Mouse (Mus musculus) cerebellum, postnatal 25 days (tissue): Measurements from ENCODE around the gene Atmin.

Experiments
- DNase-seq, 2 experiments: peaks; one replicate each; pipeline ENCODE4 v3.0.0; 2021; ENCODE audit warnings: mixed read lengths in 2 of 2

The Atmin gene

DNA sequence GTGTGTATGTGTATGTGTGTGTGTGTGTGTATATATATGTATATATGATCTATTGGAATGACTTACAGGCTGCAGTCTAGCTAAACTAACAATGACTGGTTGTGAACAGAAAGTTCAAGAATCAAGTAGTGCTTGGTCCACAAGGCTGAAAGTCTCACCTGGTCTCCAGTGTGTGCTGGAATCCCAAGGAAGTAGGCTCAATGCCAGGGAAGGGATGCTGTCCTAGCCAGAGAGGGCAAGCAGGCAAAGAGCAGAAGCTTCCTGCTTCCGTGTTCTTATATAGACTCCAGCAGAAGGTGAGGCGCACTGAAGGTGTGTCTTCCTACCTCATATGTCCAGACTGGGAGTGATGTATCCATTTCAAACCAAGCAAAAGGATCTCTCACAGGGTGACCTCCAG is 8.6 kb downstream of the Atmin start:
- no peak for DNase-seq

DNA sequence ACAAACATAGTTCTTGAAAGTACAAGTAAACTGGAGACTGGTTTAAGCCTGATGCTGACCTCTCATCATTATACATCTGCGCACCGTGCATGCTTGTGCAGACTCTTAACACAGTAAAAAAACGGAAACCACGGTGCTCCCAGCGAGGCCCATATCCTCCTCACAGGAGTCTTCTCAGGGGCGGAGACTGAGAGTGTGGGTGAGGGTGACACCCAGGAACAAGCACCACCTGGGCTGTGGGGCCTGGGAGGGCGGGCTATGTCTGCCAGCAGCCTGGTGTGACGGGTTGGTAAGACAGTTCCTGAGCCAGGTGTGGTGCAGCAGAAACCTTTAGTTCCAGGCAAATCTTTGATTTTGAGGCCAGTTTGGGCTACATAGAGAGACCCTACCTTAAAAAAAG is 9.2 kb downstream of the Atmin start:
- DNase-seq = no peak

GRCm38 (mm10) chr8:116954415-116954814 is 11.2 kb downstream of the Atmin start:
- DNase-seq = no peak

DNA sequence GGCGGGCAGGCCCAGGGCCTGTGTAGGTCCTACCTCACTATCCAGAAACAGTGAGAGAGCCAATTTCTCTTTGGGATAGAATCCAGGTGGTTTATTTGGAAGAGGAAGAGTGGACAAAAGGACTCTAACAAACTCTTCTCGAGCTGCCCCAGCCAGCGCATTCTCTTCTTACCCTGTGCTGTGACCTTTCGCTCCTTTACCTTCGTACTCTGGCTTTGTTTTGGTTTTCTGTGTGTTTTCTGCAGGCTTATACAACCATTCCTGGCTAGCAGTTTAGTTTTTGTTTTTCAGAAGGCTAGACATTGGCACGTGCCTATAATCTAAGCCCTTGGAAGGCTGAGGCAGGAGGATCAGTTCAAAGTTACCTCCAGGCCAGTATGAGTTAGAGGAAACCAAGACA is 26.3 kb downstream of the Atmin start:
- DNase-seq = no peak

- no peak for DNase-seq
Observed at GRCm38 (mm10) chr8:116975066-116975465, 31.9 kb downstream of the Atmin start.

- DNase-seq = no peak
Observed at GRCm38 (mm10) chr8:116975606-116976005, 32.4 kb downstream of the Atmin start.

GRCm38 (mm10) chr8:116978052-116978451 is 34.9 kb downstream of the Atmin start:
- no peak for DNase-seq

GRCm38 (mm10) chr8:116978631-116979256 is 35.6 kb downstream of the Atmin start, which contains the start of gene 1700030J22Rik:
TSS of gene 1700030J22Rik (minus strand) at chr8:116978959.
- DNase-seq = peak; percentile 98 to 99

DNA sequence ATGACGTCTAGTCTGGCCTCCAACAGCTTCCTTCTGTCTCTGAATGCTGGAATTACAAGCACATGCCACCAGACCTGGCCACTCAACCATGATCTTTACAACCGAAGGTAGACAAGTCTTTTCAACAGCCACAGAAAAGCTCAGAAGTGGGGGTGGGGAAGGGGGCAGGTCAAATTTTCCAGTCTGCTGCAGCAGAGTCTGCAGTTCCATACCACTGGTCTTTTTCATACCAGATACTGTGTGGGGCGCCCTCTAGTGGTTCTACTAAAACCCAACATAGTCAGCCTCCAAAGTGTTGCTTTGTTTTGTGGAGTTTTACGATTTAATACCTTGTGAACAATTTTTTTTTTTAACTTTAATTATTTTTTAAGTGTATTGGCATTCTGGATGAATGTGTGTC is 36.9 kb downstream of the Atmin start:
- DNase-seq = peak; percentile 44 to 71

GRCm38 (mm10) chr8:116989842-116990241 is 46.6 kb downstream of the Atmin start:
- no peak for DNase-seq

GRCm38 (mm10) chr8:116991241-116991640 is 48.0 kb downstream of the Atmin start:
- no peak for DNase-seq

- peak in 1 of 2 experiments; percentile 17 for DNase-seq
Observed at GRCm38 (mm10) chr8:116992176-116992971, 49.2 kb downstream of the Atmin start.

GRCm38 (mm10) chr8:116993095-116993867 is 50.1 kb downstream of the Atmin start, which contains the start of gene Gcsh:
TSS of gene Gcsh (minus strand) at chr8:116993537.
- DNase-seq = peak; percentile 98

GRCm38 (mm10) chr8:116994016-116994716 is 51.0 kb downstream of the Atmin start:
- no peak for DNase-seq
